Mouse (Mus musculus) fat pad, adult 2 months (tissue): ENCODE measurements around the gene Pacsin3.

Source experiments
- DNase-seq: peaks from one replicate; pipeline ENCODE4 v3.0.0-alpha.2; 2011; ENCODE audit warnings: low read depth, low spot score; ENCODE audit errors: extremely low read depth

Gene Pacsin3

DNA sequence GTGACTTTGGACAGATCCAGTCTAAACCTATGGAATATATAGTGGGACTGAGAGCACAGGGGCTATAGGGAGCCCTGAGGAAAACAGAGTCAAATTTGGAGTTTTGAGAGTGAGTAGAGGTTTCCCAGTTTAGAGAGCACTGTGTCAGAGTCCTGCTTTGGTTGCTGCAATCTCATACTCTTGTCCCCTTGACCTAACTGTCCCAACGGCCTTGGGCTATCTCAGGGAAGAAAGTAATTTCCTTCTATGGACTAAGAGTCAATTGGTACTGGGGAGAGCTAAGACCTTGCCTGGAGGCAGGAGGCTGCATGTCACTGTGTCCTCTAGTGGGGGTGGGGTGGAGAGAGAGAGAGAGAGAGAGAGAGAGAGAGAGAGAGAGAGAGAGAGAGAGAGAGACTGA lies 3.1 kb downstream of the Pacsin3 start:
- DNase-seq = no peak

DNA sequence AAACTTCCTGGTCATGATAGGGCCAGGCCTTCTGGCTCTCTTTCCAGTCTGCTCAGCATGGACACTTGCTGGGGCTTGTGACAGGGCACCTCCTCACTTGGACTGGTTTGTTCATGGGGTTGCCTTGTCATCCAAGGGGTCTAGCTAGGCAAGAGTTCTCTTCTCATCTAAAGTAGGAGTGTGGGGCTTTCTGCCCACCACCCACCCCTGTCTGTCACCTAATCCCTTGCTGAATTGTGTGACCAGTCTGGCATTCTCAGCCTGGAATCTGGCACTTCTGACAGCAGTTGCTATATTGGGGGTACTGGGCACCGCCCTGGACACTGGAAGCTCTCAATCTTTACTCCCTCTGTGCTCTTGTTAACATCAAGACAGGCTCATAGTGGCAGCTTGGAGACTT lies 3.7 kb downstream of the Pacsin3 start:
- DNase-seq = no peak

GRCm38 (mm10) chr2:91263692-91264660 lies 8.2 kb downstream of the Pacsin3 start:
- DNase-seq = no peak

- DNase-seq = peak; percentile 65
Observed at GRCm38 (mm10) chr2:91264711-91265681, 9.2 kb downstream of the Pacsin3 start, which contains the start of gene Arfgap2. Arfgap2 (plus strand) TSS chr2:91264974.

DNA sequence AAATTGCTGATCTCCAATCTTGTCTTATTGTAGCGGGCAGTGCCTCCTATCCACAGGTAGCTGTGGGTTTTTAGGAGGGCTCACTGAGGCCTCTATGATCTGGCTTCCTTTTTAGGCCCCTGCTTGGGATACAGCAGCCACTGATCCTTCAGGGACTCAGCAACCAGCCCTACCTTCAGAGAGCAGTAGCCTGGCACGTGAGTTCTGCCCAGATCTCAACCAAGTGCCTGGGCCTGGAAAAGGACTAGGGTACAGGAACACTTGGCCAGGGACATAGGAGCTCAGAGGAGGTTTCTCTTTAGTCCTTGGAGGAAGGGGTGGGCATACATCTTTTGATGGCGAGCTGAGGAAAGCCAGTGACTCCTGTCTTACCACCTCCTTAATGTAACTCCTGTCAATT lies 12.3 kb downstream of the Pacsin3 start:
- no peak for DNase-seq

DNA sequence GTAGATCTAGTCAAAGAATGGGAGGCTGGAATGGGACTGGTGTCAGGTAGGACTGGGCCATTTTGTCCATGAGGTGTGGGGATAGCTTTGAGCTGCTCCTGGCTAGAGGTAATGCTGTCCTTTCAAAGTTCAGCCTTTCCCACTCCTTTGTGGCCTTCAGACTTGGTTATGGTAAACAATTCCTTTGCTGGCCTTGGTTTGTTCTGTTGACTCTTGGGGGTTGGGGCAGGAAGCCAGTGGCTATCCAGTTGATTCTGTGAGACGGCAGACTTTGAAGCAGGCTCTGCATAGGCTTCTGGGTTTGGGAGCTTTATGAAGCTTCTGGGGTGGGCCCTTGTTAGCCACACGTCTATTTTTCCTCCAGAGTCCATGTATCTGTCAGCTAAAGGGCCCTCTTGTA lies 13.0 kb downstream of the Pacsin3 start:
- no peak for DNase-seq

- DNase-seq = no peak
Observed at GRCm38 (mm10) chr2:91269687-91270133, 14.0 kb downstream of the Pacsin3 start.

- DNase-seq = no peak
Observed at GRCm38 (mm10) chr2:91278749-91279371, 23.1 kb downstream of the Pacsin3 start.

DNA sequence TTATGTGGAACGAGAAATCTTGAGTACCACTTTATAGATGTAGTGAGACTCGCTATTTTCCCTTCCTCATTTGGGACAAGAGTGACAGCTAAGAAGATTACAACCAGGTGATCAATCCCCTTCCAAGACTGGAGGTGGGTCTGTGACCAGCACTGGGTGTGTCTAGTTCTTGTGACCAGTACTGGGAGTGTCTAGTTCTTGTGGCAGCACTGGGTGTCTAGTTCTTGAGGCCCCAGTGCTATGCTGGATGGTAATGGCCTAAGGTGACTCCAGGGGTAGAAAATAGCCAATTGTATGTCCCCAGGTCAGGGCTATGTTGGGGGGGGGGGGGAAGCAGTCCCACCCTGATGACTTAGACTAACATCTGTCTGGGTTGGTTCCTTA lies 23.6 kb downstream of the Pacsin3 start:
- DNase-seq = no peak

DNA sequence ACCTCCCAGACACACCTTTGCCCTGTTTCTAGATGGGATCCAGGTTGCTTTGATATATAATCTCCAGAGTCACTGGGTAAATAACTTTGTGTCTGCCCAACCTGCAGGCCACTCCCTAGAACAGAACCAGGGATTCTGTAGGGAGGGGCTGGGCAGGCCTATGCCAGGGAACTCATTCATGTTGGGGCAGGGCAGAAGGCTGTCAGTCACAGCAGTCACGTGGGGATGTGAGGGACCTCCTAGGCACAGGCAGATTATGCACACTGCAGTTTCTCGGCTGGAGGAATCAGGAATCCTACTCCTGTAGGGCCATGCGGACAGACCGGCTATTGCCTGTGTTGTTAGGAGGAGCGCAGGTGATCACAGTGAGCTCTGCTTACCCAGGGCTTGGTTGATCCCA lies 25.6 kb downstream of the Pacsin3 start:
- DNase-seq = no peak

DNA sequence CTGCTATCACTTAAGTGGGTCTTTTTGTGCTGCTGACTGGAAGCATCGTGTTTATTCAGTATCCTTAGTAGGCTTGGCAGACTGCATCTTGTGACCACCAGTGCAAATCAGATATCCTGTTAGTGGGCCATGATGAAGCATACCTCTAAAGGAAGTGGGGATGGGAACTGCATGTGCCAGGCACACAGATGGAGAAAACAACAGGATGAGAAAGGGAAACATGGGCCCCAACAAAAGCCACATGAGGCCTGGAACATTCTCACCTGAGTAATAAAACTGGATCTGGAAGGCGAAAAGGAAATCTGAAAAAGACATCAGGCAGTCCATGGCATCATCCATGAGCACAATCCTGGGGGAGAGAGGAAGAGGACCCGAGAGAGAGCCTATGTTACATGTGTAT lies 28.2 kb downstream of the Pacsin3 start:
- no peak for DNase-seq

DNA sequence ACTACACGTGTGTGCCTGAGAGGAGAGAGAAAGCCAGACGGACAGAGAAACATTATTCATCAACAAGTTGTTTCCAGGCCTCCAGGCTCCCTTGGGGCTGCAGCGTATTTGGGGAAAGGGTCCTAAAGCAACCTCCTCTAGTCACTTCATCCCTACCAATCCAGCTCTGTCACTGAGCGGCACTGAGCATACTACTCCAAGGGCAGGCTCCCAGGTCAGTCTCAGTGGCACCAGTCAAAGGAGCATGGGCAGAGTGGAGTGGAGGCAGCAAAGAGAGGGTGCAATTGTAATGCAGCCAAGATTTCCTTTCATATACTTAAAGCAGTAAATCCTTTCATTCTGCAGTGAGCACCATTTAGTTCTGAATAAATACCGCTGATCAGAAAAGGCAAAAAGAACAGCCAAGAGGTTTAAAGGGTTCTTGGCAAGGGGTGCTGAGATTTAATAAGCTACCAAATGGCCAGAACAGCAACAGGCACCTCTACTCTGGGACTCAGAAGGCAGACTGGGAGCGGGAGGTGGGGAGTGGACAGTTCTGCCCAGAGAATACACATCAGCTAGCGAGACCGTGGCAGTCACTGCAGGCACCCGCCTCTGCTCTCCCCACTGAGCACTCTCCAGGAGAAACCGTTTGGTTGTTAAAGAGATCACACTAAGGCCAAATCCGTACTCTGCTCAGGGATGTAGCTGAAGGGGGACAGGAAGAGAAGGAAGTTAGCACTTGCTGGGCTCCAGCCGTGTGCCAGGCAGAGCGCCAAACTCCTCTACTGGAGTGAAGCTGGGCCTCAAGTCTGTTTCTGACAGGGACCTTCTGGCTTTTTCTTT lies 28.8 kb downstream of the Pacsin3 start:
- no peak for DNase-seq

DNA sequence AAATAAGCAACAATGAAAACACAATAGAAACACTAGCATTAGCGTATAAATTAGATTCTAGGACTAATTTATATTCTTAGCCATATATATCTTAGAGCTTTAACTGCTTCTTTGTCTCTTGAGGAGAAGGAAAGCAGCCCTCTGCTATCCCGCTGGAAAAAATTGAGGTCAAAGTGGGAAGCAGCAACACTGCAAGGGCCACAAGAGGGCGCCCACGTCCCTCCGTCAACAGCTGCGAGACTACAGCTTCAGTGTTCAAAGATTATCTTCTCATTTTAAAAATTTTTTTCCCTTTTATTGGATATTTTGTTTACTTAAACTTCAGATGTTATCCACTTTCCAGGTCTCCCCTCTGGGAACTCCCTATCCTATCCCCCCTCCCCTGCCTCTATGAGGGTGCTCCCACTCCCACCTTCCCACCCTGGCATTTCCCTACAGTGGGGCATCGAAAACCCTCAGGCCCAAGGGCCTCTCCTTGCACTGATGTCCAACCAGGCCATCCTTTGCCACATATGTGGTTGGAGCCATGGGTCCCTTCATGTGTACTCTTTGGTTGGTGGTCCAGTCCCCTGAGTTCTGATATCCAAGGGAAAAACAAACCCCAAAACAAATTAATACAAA lies 30.2 kb downstream of the Pacsin3 start:
- DNase-seq = no peak

- no peak for DNase-seq
Observed at GRCm38 (mm10) chr2:91287563-91287962, 31.8 kb downstream of the Pacsin3 start.

DNA sequence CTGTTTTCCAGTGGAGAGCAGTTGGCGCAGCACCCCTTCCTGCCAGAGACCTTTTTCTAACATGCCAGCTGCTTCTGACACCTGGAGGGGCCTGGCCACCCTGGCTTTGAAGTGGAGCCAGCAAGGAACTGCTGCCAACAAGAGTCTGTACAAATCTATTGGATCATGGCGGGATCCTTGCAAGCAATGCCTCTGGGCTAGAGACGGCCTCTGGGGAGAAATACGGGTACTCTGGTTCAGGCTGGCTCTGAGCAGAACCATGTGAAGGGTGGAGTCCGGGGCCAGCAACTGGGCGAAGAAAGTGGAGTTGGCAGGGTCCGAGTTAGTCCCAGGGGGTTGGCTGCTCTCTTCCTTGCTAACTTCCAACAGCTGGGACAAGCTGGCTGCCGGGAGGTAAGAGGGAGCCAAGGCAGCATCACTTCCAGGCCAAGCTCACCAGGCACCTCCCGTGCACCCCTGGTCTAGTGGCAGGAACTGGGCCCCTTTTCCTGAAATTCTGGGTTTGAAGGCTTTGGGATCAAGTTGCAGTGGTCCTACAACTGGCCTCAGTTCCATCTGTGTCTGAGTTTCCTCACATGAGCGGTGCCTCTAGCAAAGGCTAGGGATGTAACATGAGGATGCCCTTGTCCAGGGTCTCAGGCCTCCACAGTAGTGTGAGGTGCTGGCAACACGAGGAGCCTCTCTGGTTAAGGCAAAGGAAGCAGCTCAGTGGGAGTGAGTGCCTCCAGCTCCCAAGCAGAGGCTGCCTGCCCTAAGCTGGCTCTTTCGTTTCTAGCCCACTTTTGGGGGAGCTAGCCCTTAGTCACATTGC lies 35.6 kb downstream of the Pacsin3 start:
- no peak for DNase-seq

GRCm38 (mm10) chr2:91294226-91294625 lies 38.5 kb downstream of the Pacsin3 start:
- no peak for DNase-seq

DNA sequence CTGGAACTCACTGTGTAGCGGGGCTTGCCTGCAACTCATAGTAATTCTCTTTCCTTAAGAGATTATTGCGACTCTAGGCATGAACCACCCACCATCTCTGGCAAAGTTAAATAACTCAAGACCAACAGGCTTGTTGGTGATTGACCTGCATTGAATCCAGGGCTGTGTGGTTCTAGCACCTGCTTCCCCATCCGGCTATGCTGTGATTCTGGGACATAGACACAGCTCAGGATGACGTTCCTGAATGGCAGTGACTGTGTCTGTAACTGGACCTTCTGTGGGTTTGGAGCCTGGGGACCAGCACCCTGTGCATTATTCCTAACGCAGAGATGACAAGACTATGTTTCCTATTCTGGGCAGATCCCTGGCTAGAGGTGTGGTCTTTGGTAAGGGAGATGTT lies 40.1 kb downstream of the Pacsin3 start:
- DNase-seq = no peak

DNA sequence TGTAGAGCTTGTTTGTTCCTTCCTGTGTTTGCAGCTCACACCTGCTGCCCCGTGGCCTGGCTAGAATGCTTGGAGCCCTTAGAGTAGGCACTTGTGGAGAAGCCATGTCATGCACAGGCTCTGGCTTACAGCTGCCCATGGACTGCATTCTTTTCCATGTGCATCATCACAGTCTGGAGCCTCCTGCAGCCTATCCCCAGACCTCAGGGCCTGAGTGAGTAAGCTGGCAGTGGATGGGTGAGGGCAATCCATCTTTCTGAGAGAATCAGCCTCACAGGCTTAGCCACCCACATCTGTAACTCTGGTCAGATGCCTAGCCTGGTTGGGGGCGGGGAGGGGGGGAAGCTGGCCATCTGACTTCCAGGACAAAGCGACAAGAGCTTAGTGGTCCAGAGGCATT lies 43.4 kb downstream of the Pacsin3 start:
- no peak for DNase-seq

DNA sequence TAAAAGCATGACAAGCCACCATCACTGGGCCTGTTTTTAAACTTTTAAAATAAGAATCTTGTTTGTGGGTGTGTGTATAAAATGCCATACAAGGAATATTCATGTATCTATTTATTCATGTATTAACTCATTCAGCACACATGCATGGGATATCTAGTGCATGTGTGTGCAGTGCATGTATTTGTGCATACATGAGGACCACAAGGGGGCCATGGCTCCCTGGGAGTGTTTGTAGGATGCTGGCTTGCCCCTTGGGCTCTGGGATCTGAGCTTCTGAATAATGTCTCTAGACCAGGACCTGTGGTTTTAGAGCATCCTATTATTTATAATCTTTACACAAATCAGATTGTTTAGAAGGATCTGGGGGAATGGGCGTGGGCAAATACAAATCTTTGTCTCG lies 45.0 kb downstream of the Pacsin3 start:
- no peak for DNase-seq
